Mouse (Mus musculus) lung, embryonic 15.5 days (tissue): Measurements from ENCODE around the gene Hs1bp3. TPM values are rescaled to one million over a fixed set of nuclear protein-coding genes. Genes with fewer than 3 reads are reported as not detected.

Experiments
- ATAC-seq: fragments of 200-750 bp; cut with Nextera tagmentation; 2 replicates; pipeline ENCODE4 v1.8.0; 2017; ENCODE audit warnings: moderate number of reproducible peaks, borderline replicate concordance; ENCODE audit not compliant: low FRiP score, low TSS enrichment; ENCODE audit errors: extremely low read depth
- H3K27ac ChIP-seq: fragments of 300-500 bp; sonication (generic); 2 replicates; pipeline ENCODE4 v1.5.1; 2015; ENCODE audit warnings: moderate library complexity, mild to moderate bottlenecking, inconsistent platforms
- H3K27me3 ChIP-seq: fragments of 300-500 bp; sonication (generic); 2 replicates; pipeline ENCODE4 v1.6.1; 2015; ENCODE audit warnings: inconsistent platforms
- H3K36me3 ChIP-seq: fragments of 300-500 bp; sonication (generic); 2 replicates; pipeline ENCODE4 v1.6.1; 2015; ENCODE audit warnings: inconsistent platforms
- H3K4me1 ChIP-seq: fragments of 300-500 bp; sonication (generic); 2 replicates; pipeline ENCODE4 v1.6.1; 2015; ENCODE audit warnings: inconsistent platforms
- H3K4me2 ChIP-seq: fragments of 300-500 bp; sonication (generic); 2 replicates; pipeline ENCODE4 v1.6.1; 2015; ENCODE audit warnings: inconsistent platforms, mild to moderate bottlenecking, moderate library complexity
- H3K4me3 ChIP-seq: fragments of 300-500 bp; sonication (generic); 2 replicates; pipeline ENCODE4 v1.5.1; 2015; ENCODE audit warnings: mild to moderate bottlenecking, inconsistent platforms
- H3K9ac ChIP-seq: fragments of 300-500 bp; sonication (generic); 2 replicates; pipeline ENCODE4 v1.6.1; 2015; ENCODE audit warnings: inconsistent platforms
- H3K9me3 ChIP-seq: fragments of 300-500 bp; sonication (generic); 2 replicates; pipeline ENCODE4 v1.6.1; 2016; ENCODE audit warnings: inconsistent platforms
- WGBS: fragments of 180-500 bp; shearing (Covaris S2); methylation state at CpG from one replicate; pipeline ENCODE4 v1.1.7; 2015; 5-methylcytosine and 5-hydroxymethylcytosine counted together
- polyA plus RNA-seq: library from polyadenylated mRNA; unstranded; fragments of >200 nt; fragmentation: Nextera tagmentation; extraction: Ambion mirVana; gene quantifications from 2 replicates; pipeline ENCODE4 v1.2.1, GENCODE M21; 2015

Gene Hs1bp3
- polyA plus RNA-seq, 1 experiment from 2014 or later = 16.2 TPM

- 73% methylated on average over 8 of the region's 8 CpGs for WGBS
- no peak overlapping the region for H3K27ac ChIP-seq
- no peaks in the 10 kb centered on the region for H3K27me3 ChIP-seq
- peaks cover 29% of the 10 kb centered on the region for H3K4me1 ChIP-seq
- H3K9me3 ChIP-seq = no peaks in the 10 kb centered on the region
- no peak overlapping the region for H3K4me2 ChIP-seq
- peaks cover 14% of the 10 kb centered on the region for H3K36me3 ChIP-seq
- H3K9ac ChIP-seq = no peak overlapping the region
- no peak for ATAC-seq
- H3K4me3 ChIP-seq = no peak overlapping the region
Observed at GRCm38 (mm10) chr12:8338918-8339317, 25.7 kb downstream of the Hs1bp3 start.

- Histone ChIP-seq H3K4me2 (no peak overlapping the region), H3K4me1 (peaks cover 29% of the 10 kb centered on the region), H3K9ac (no peak overlapping the region), H3K4me3 (no peak overlapping the region), H3K9me3 (no peaks in the 10 kb centered on the region), H3K36me3 (peaks cover 14% of the 10 kb centered on the region), H3K27me3 (no peaks in the 10 kb centered on the region), H3K27ac (0 out of 2 replicates have a peak overlapping the region, but pooled peaks have one; percentile 31)
- WGBS = 36% methylated on average over 13 of the region's 13 CpGs
- ATAC-seq = peak; percentile 39; the same call in 1 of the 2 replicates
Observed at GRCm38 (mm10) chr12:8339591-8340319, 26.5 kb downstream of the Hs1bp3 start.

- no peaks in the 10 kb centered on the region for H3K9me3 ChIP-seq
- no peak for ATAC-seq
- no peak overlapping the region for H3K4me3 ChIP-seq
- WGBS = 85% methylated on average over 6 of the region's 6 CpGs
- no peak overlapping the region for H3K27ac ChIP-seq
- no peak overlapping the region for H3K4me2 ChIP-seq
- H3K9ac ChIP-seq = no peak overlapping the region
- peaks cover 29% of the 10 kb centered on the region for H3K4me1 ChIP-seq
- H3K36me3 ChIP-seq = peaks cover 14% of the 10 kb centered on the region
- no peaks in the 10 kb centered on the region for H3K27me3 ChIP-seq
Observed at GRCm38 (mm10) chr12:8341008-8341407, 27.8 kb downstream of the Hs1bp3 start.

GRCm38 (mm10) chr12:8343381-8343780 lies 30.1 kb downstream of the Hs1bp3 start:
- Histone ChIP-seq H3K27ac (no peak overlapping the region), H3K36me3 (peaks cover 5% of the 10 kb centered on the region), H3K9ac (no peak overlapping the region), H3K27me3 (no peaks in the 10 kb centered on the region), H3K4me2 (no peak overlapping the region), H3K4me3 (no peak overlapping the region), H3K9me3 (no peaks in the 10 kb centered on the region), H3K4me1 (peaks cover 25% of the 10 kb centered on the region)
- no peak for ATAC-seq
- 94% methylated on average over 3 of the region's 3 CpGs for WGBS

- peak; percentile 60 for ATAC-seq
- H3K27me3 ChIP-seq = no peaks in the 10 kb centered on the region
- 0 out of 2 replicates have a peak overlapping the region, but pooled peaks have one; percentile 2 for H3K4me2 ChIP-seq
- no peak overlapping the region for H3K4me3 ChIP-seq
- H3K27ac ChIP-seq = peak overlapping the region; percentile 69
- H3K4me1 ChIP-seq = peaks cover 25% of the 10 kb centered on the region
- peaks cover 5% of the 10 kb centered on the region for H3K36me3 ChIP-seq
- no peaks in the 10 kb centered on the region for H3K9me3 ChIP-seq
- H3K9ac ChIP-seq = no peak overlapping the region
- 46% methylated on average over 9 of the region's 9 CpGs for WGBS
Observed at GRCm38 (mm10) chr12:8344897-8345296, 31.7 kb downstream of the Hs1bp3 start.

- WGBS = 89% methylated on average over 5 of the region's 5 CpGs
- H3K4me2 ChIP-seq = no peak overlapping the region
- no peak overlapping the region for H3K9ac ChIP-seq
- H3K4me1 ChIP-seq = peaks cover 23% of the 10 kb centered on the region
- peaks cover 5% of the 10 kb centered on the region for H3K36me3 ChIP-seq
- H3K27me3 ChIP-seq = no peaks in the 10 kb centered on the region
- H3K9me3 ChIP-seq = no peaks in the 10 kb centered on the region
- H3K4me3 ChIP-seq = no peak overlapping the region
- no peak for ATAC-seq
- peak overlapping the region; percentile 69 for H3K27ac ChIP-seq
Observed at GRCm38 (mm10) chr12:8345539-8345938, 32.3 kb downstream of the Hs1bp3 start.

GRCm38 (mm10) chr12:8347746-8348462 lies 34.7 kb downstream of the Hs1bp3 start:
- 73% methylated on average over 8 of the region's 8 CpGs for WGBS
- H3K4me2 ChIP-seq = no peak overlapping the region
- H3K9ac ChIP-seq = no peak overlapping the region
- no peaks in the 10 kb centered on the region for H3K9me3 ChIP-seq
- no peak for ATAC-seq
- no peaks in the 10 kb centered on the region for H3K36me3 ChIP-seq
- peak overlapping the region; percentile 72 for H3K27ac ChIP-seq
- H3K4me1 ChIP-seq = peaks cover 29% of the 10 kb centered on the region
- H3K27me3 ChIP-seq = no peaks in the 10 kb centered on the region
- H3K4me3 ChIP-seq = no peak overlapping the region

GRCm38 (mm10) chr12:8348733-8349513 lies 35.7 kb downstream of the Hs1bp3 start:
- Histone ChIP-seq H3K27me3 (no peaks in the 10 kb centered on the region), H3K36me3 (no peaks in the 10 kb centered on the region), H3K4me3 (no peak overlapping the region), H3K4me1 (peaks cover 29% of the 10 kb centered on the region), H3K27ac (peak overlapping the region; percentile 72), H3K9ac (no peak overlapping the region), H3K4me2 (no peak overlapping the region), H3K9me3 (no peaks in the 10 kb centered on the region)
- 55% methylated on average over 9 of the region's 9 CpGs for WGBS
- peak; percentile 28; the same call in 1 of the 2 replicates for ATAC-seq

GRCm38 (mm10) chr12:8351025-8351903 lies 38.0 kb downstream of the Hs1bp3 start:
- H3K4me1 ChIP-seq = peaks cover 29% of the 10 kb centered on the region
- H3K4me2 ChIP-seq = no peak overlapping the region
- H3K27ac ChIP-seq = peak overlapping the region; percentile 72; the same call in 1 of the 2 replicates
- no peaks in the 10 kb centered on the region for H3K9me3 ChIP-seq
- no peak overlapping the region for H3K9ac ChIP-seq
- H3K27me3 ChIP-seq = no peaks in the 10 kb centered on the region
- ATAC-seq = peak; percentile 37; the same call in 1 of the 2 replicates
- H3K4me3 ChIP-seq = no peak overlapping the region
- no peaks in the 10 kb centered on the region for H3K36me3 ChIP-seq
- 24% methylated on average over 4 of the region's 4 CpGs for WGBS

GRCm38 (mm10) chr12:8353071-8353470 lies 39.8 kb downstream of the Hs1bp3 start:
- Histone ChIP-seq H3K9me3 (no peaks in the 10 kb centered on the region), H3K4me2 (no peak overlapping the region), H3K36me3 (no peaks in the 10 kb centered on the region), H3K9ac (no peak overlapping the region), H3K27me3 (no peaks in the 10 kb centered on the region), H3K27ac (no peak overlapping the region), H3K4me3 (no peak overlapping the region), H3K4me1 (peaks cover 36% of the 10 kb centered on the region)
- no peak for ATAC-seq
- WGBS = 56% methylated on average over 4 of the region's 4 CpGs

- H3K9me3 ChIP-seq = no peaks in the 10 kb centered on the region
- H3K4me1 ChIP-seq = peaks cover 35% of the 10 kb centered on the region
- no peak for ATAC-seq
- H3K9ac ChIP-seq = no peak overlapping the region
- no peaks in the 10 kb centered on the region for H3K36me3 ChIP-seq
- H3K27me3 ChIP-seq = no peaks in the 10 kb centered on the region
- no peak overlapping the region for H3K4me3 ChIP-seq
- 48% methylated on average over 1 of the region's 1 CpGs for WGBS
- no peak overlapping the region for H3K4me2 ChIP-seq
- peak overlapping the region; percentile 24; the same call in 1 of the 2 replicates for H3K27ac ChIP-seq
Observed at GRCm38 (mm10) chr12:8354187-8354586, 41.0 kb downstream of the Hs1bp3 start.
